Mouse (Mus musculus) granulocyte monocyte progenitor cell, adult 5-6 weeks (primary cell): ENCODE measurements around the gene Kcnk10. TPM values are rescaled to one million over a fixed set of nuclear protein-coding genes. Genes with fewer than 3 reads are reported as not detected.

Experiments used
- ATAC-seq: replicated peaks from 2 replicates; pipeline ENCODE4 v1.8.0; 2016; ENCODE audit warnings: mild to moderate bottlenecking, moderate TSS enrichment, inconsistent platforms; ENCODE audit not compliant: poor library complexity, severe bottlenecking
- total RNA-seq, 2 experiments: library from RNA; stranded (forward) in 1 of 2; stranded (reverse) in 1 of 2; fragments of 200-712, 200-1000 nt in 1 of 2; fragments of >200 nt in 1 of 2; fragmentation: Nextera tagmentation in 1 of 2; gene quantifications; 2 replicates each; pipeline ENCODE4 v1.2.3; 2014 to 2017

Gene Kcnk10
- total RNA-seq, 2 experiments from 2014 or later: not detected

DNA sequence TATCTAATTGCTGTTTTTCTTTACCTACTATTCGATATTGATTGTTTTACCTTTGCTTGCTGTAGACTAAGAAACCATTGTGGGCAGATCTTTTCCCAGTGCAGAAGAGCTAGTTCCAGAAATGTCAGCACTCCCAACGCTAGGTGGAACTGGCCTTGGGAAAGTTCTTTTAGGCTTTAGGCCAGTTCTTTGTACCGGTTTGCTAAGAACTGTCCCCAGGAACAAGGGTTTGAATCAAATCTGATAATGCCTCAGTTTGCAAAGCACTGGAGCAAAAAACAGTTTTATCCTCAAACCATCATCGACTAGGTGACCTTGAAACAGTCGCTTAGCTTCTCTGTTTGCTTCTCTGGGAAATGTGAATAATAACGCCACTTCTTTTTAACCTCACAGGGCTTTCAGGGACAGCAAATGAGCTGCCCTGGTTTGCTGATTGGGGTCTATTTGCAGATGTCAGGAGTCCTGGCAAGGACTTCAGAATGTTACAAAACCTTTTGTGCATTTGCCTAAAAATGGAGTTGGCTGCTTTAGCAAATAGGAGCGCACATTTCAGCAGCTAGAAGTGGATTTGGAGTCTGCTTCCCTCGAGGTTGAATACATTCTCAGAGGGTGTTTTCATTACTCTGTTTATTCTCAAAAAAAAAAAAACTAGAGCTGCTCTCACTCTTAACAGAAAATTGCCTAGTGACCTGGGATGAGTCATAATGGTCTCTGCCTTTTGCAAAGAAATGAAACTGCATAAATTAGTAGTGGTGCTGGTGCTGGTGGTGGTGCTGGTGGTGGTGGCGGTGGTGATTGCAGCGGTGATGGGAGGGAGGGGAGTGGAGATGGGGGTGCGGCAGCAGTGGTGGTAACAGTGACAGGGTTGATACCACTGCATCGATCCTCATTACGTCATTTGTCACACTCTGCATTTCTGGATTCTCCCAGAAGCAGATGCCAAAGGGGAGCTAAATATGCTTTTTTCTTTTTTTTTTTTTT, 53.5 kb downstream of the Kcnk10 start:
- no peak for ATAC-seq

DNA sequence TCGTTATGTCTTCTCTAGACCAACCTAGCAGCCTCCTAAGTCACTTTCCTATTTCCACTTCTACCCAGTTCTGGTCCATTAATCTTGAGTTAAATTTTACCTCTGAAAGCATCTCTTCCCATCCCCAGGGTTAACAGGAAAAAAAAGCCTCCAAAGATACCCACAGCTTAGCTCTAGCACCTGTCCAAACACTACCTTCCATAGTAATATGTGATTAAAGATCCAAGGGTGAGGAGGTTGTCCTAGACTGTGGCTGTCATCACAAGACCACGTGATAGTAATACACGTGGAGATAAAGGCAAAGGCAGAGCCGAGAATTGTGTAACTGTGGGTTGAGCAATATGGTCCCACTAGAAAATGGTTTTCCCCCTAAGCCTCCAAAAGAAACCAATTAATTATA, 56.8 kb downstream of the Kcnk10 start:
- no peak for ATAC-seq

DNA sequence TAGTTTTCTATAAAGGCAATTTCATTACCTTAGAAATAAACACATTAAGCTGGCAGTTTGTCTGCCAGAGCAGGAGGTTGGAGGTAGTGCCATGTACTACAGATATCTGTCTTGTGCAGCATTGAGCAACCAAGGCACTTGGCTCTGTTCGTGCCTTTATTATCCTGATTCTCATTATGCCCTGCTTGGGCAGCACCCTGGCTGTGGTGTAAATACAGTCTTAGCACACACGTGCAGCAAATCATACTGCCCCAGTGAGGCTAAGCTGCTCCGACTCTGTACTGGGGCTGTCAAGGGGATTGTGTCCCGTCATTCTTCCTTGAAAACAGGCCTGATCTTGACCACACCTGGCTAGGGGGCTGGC, 57.6 kb downstream of the Kcnk10 start:
- no peak for ATAC-seq

GRCm38 (mm10) chr12:98519866-98520567, 58.1 kb downstream of the Kcnk10 start:
- no peak for ATAC-seq

- ATAC-seq: no peak
Measured at GRCm38 (mm10) chr12:98505601-98506000, 72.5 kb downstream of the Kcnk10 start.

DNA sequence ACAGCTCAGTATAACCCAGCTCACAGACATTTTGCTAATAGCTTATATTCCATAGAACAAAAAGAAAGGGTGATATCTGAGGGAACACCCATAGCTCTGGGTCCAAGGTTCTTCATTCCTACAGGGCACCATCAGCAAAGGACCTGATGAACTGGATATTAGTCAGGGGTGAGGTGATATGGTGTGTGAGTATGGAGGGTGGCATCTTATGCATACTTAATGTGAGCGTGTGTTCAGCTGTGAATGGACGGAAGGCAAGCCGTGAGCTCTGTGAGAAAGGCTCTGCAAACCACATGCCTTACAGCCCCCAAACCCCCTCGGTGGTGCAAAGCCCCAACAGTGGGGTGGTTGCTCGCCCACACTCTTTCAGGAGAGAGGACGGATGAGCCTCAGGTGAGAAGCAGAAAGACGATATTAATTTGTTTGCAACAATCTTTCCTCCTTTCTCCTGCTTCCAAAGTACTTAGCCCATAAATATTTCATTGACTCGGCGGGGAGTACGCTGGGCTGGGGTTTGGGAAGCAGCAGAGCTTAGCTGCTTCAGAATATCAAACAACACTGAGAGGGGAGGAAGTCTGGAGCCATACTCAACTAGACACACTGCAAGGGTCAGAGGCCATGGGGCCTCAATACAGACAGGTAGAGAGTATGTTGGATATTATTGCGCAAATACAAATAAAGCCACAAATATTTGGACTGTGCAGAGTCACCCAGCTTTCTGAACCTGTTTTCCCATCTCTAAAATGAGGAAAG, 76.4 kb downstream of the Kcnk10 start:
- no peak for ATAC-seq

DNA sequence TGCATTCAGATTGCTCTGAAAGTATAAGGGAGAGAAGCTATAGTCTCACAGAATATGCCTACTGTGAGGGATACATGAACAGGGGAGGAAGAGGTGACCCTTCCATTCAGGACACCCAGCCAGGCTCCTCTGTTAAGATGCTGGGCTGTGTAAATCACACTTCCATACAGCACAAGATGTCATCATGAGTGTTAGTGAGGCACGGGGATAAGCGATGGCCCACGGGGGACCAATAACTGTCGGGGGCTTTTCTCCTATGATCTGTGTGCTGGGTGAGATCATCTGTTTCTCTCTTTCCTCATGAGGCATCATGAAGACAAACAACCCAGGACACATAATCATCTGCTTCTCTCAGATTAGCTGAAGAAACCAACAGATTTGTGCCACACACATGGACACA, 77.1 kb downstream of the Kcnk10 start:
- no peak for ATAC-seq

GRCm38 (mm10) chr12:98481460-98481859, 96.7 kb downstream of the Kcnk10 start:
- no peak for ATAC-seq

- no peak for ATAC-seq
Measured at GRCm38 (mm10) chr12:98481048-98481447, 97.1 kb downstream of the Kcnk10 start.

- no peak for ATAC-seq
Measured at GRCm38 (mm10) chr12:98477673-98478461, 100.2 kb downstream of the Kcnk10 start.

GRCm38 (mm10) chr12:98471232-98471631, 106.9 kb downstream of the Kcnk10 start:
- no peak for ATAC-seq

GRCm38 (mm10) chr12:98470097-98470496, 108.0 kb downstream of the Kcnk10 start:
- no peak for ATAC-seq

- ATAC-seq: no peak
Measured at GRCm38 (mm10) chr12:98467793-98468192, 110.3 kb downstream of the Kcnk10 start.

GRCm38 (mm10) chr12:98459889-98460288, 118.2 kb downstream of the Kcnk10 start:
- ATAC-seq: peak; percentile 56; the same call in 1 of the 2 replicates

GRCm38 (mm10) chr12:98458944-98459343, 119.2 kb downstream of the Kcnk10 start:
- no peak for ATAC-seq

DNA sequence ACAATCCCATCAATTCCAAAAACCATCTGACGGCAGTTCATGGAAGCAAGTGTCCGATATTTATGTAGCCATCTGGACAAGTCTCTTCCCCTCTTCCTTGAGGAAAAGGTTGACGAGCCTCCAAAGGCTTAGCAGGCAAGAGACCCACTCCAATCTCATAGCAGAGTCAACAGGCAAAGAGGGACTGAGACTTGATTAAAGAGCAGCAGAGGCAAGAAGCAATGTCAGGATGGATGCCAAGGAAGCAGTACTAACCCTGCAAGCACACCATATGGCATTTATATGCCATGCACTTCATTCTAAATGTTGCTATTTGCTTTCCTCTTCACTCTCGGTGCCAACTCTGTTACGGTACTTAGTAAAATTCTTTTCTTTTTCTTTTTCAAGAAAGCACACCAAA, 119.6 kb downstream of the Kcnk10 start:
- no peak for ATAC-seq

- no peak for ATAC-seq
Measured at GRCm38 (mm10) chr12:98453161-98453560, 124.9 kb downstream of the Kcnk10 start.

DNA sequence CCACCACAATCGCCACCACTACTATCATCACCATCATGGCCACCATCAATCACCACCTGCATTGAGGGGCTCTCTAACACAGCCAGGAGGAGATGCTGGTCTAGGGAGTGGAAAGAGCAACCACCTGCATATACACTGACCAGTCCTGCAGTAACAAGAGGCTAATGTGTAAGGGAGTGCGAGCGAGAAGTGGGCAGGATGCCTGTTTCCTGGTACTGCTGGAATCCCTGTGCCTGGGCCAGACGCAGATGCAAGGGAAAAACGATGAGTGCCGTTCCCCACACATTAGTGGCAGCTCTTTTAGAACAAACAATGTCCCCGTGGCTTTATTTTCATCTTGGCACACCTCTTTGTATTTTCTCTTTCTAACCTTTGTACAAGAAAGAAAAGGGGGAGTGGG, 125.5 kb downstream of the Kcnk10 start:
- no peak for ATAC-seq

DNA sequence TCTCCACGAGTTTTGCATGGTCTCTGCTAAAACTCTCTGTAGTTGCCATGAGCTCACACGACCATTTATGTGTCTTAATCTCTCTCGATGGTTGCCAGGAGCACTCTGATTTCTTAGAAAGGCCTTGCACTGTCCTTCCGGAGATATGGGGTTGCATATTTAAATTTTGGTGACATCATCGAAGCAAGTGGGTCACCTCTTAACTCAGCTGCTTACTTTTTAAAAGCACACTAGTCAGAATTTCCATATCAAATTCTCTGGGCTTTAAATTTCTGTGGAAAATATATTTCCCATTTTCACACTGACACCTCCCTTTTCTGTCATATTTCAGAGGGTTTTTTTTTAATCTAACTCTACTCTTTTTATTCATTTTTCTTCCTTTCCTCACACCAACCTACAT, 132.5 kb downstream of the Kcnk10 start:
- no peak for ATAC-seq

DNA sequence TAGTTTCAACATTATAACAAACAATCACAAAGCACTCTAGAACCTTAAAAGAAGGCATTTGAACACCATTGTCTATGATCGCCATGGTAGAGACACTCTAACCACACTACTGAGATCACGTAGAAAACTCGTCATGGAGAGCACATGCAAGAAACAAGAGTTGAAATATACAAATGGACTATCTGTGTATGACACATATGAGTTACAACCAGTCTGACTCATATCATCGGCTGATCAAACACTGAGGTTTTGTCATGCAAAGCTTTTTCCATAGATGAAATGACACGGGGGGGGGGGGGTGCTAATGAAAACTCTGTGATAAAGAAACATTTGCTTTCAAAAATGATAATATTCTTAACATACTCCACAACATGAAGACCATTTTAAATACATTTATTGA, 133.2 kb downstream of the Kcnk10 start:
- ATAC-seq: no peak
